Mouse (Mus musculus) kidney, adult 2 months (tissue): Measurements from ENCODE around the gene 1700125H20Rik.

Experiments
- CTCF ChIP-seq: fragments of 200-500 bp; conservative IDR thresholded peaks from 2 replicates; pipeline ENCODE4 v1.5.1; 2011; ENCODE audit warnings: low read depth, mild to moderate bottlenecking, control low read depth, low read length, moderate library complexity, mixed read lengths; ENCODE audit not compliant: insufficient read depth, insufficient read length
- POLR2A ChIP-seq: fragments of 200-500 bp; IDR thresholded peaks from one replicate; pipeline ENCODE4 v1.6.1; 2011; ENCODE audit warnings: low read depth, low read length, control low read depth

GRCm38 (mm10) chr11:85177761-85178160, 7.6 kb downstream of the 1700125H20Rik start:
- no peak for TF ChIP-seq CTCF
- no peak for TF ChIP-seq POLR2A
